Mouse (Mus musculus): ENCODE measurements at regions not wholly inside any gene's neighbourhood (a gene's known extent, or its start where the extent isn't known, plus 50 kb on each side); places are given as distances from the start of the nearest gene placed in this dataset.

- peak; percentile 51 for DNase-seq
Measured at GRCm38 (mm10) chr19:23089761-23090514, 51.1 kb upstream of the Klf9 start.

All from lung, postnatal 36 days (tissue).